In genomic region chr4:150655989-150656388, GRCm38 (mm10) we compare ENCODE assay signal across 8 mouse cellular contexts. TPM values are rescaled to one million over a fixed set of nuclear protein-coding genes. Genes with fewer than 3 reads are reported as not detected.
A peak's percentile ranks its signal among the peaks of the same experiment; 100 is the strongest.
DNase-seq lines count a peak whose midpoint lies in the region; TF ChIP-seq lines count a peak whose summit lies in the region.

No protein-coding gene starts in this region.

- H3K27ac ChIP-seq in cortical plate, adult 2 months (ENCODE audit: insufficient read depth, low read length) = no peak overlapping the region

- H3K4me3 ChIP-seq in cortical plate, adult 2 months (ENCODE audit: insufficient read depth, low read length) = no peak overlapping the region
- H3K4me3 ChIP-seq in megakaryocyte, embryonic 14.5 days (replicated peaks) = peak overlapping the region; percentile 38

- H3K27me3 ChIP-seq in megakaryocyte, embryonic 14.5 days (replicated peaks) = peaks cover 69% of the 10 kb centered on the region

- TF ChIP-seq CTCF in cortical plate, adult 2 months (IDR thresholded peaks at IDR 0.05; ENCODE audit: extremely low read depth, insufficient read depth, low read length) = peak; percentile 95

- peaks cover 6% of the 10 kb centered on the region; the same call in 1 of the 2 replicates for H3K4me1 ChIP-seq in cortical plate, adult 2 months (ENCODE audit: control insufficient read depth, insufficient read depth, low read length)
- H3K4me1 ChIP-seq in megakaryocyte, embryonic 14.5 days = peaks cover 16% of the 10 kb centered on the region

- peaks cover 3% of the 10 kb centered on the region; the same call in 1 of the 2 replicates for H3K9me3 ChIP-seq in megakaryocyte, embryonic 14.5 days

- TF ChIP-seq POLR2A in cortical plate, adult 2 months (IDR thresholded peaks at IDR 0.05; ENCODE audit: extremely low read depth, insufficient read depth, low read length) = no peak

- DNase-seq in WW6 (ENCODE audit: low read depth, low spot score) = peak; percentile 69
- peak; percentile 90 for DNase-seq in gastrocnemius, postnatal 10 days
- peak; percentile 85 for DNase-seq in induced T-regulatory cell, adult 2 months (ENCODE audit: low read depth)
- peak; percentile 66 to 71 for DNase-seq in left cerebral cortex, adult 8-10 months (ENCODE audit: low spot score in 2 of 2)
- peak; percentile 85 to 86 for DNase-seq in right cerebral cortex, adult 2 months (ENCODE audit: low spot score in 2 of 2)
- DNase-seq in urinary bladder, postnatal 10 days (ENCODE audit: low spot score) = peak; percentile 53

- H3K36me3 ChIP-seq in megakaryocyte, embryonic 14.5 days (replicated peaks; ENCODE audit: low read length) = no peaks in the 10 kb centered on the region

RNA-seq across cellular contexts. Expression of gene Slc45a1, which starts 4.0 kb away (rescaled TPM):
- 38.6 and 41.8 TPM in 2 replicates for polyA plus RNA-seq in cortical plate, adult 2 months (2012; rRNA removed)
- total RNA-seq in gastrocnemius, postnatal 10 days (2021) = not detected
- total RNA-seq in left cerebral cortex, adult 8-10 months (2022) = 10 to 100 TPM; 46.9 to 54.4 (median 48.5) TPM
- polyA plus RNA-seq in megakaryocyte, embryonic 14.5 days (2012; ENCODE audit: insufficient read depth, low replicate concordance) = not detected in 2 replicates

Comparison
In these comparisons a context has a peak if more than half of its experiments do, and no peak if none do; other contexts are left out.
1. RNA of gene Slc45a1, which starts 4.0 kb away (total RNA-seq): 46.9 to 54.4 TPM in left cerebral cortex, adult 8-10 months; not detected in gastrocnemius, postnatal 10 days; every median in the first group is over 10 times any median in the second.
2. Peak in every context shown above with its lines, with median percentiles within 50 percentile points of each other: DNase-seq.